ENCODE assay signal across 8 mouse cellular contexts in the genomic region with DNA sequence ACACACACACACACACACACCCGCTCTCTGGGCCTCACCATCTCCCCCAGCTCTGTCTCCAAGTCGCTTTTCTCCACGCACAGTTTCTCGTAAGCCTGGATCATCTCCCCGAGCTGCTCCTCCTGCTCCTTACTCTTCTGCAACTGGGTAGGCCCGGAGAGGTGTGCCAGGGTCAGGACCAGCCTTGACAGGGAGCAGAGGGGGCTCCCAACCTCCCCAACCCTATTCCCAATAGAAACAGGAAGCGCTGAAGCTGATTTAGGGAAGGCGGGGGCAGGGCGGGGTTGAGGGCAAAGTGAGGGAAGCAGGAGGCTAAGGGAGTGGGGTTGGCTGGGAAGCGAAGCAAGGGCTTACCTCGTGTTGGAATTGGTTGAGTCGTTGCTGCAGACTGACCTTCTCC. TPM values are rescaled to one million over a fixed set of nuclear protein-coding genes. Genes with fewer than 3 reads are reported as not detected.
DNase-seq lines count a peak whose midpoint lies in the region; ATAC-seq lines count a peak whose summit lies in the region.

No protein-coding gene starts in this region.

- H3K27ac ChIP-seq in kidney, embryonic 15.5 days: 0 out of 2 replicates have a peak overlapping the region, but pooled peaks have one; percentile 5
- H3K27ac ChIP-seq in embryonic facial prominence, embryonic 14.5 days (replicated peaks; ENCODE audit: low read depth, low read length): no peak overlapping the region
- H3K27ac ChIP-seq in intestine, embryonic 15.5 days: no peak overlapping the region
- H3K27ac ChIP-seq in midbrain, embryonic 15.5 days: no peak overlapping the region

- H3K4me2 ChIP-seq in kidney, embryonic 15.5 days: peak overlapping the region; percentile 97
- H3K4me2 ChIP-seq in embryonic facial prominence, embryonic 14.5 days (ENCODE audit: low read depth, low read length): peak overlapping the region; percentile 83
- peak overlapping the region; percentile 96 for H3K4me2 ChIP-seq in intestine, embryonic 15.5 days (replicated peaks)
- 0 out of 2 replicates have a peak overlapping the region, but pooled peaks have one; percentile 78 for H3K4me2 ChIP-seq in midbrain, embryonic 15.5 days

- peak overlapping the region; percentile 77 for H3K4me3 ChIP-seq in kidney, embryonic 15.5 days (replicated peaks)
- H3K4me3 ChIP-seq in embryonic facial prominence, embryonic 14.5 days (ENCODE audit: low read depth, low read length): no peak overlapping the region
- H3K4me3 ChIP-seq in intestine, embryonic 15.5 days (replicated peaks): peak overlapping the region; percentile 72
- no peak overlapping the region for H3K4me3 ChIP-seq in midbrain, embryonic 15.5 days

- 30% methylated on average over 12 of the region's 12 CpGs for WGBS in kidney, embryonic 15.5 days
- 36% methylated on average over 12 of the region's 12 CpGs for WGBS in embryonic facial prominence, embryonic 14.5 days
- 34% methylated on average over 12 of the region's 12 CpGs for WGBS in intestine, embryonic 15.5 days
- 36% methylated on average over 12 of the region's 12 CpGs for WGBS in midbrain, embryonic 15.5 days

- no peaks in the 10 kb centered on the region for H3K9me3 ChIP-seq in kidney, embryonic 15.5 days (replicated peaks)
- H3K9me3 ChIP-seq in embryonic facial prominence, embryonic 14.5 days (ENCODE audit: control insufficient read depth, low read length): no peaks in the 10 kb centered on the region
- no peaks in the 10 kb centered on the region for H3K9me3 ChIP-seq in intestine, embryonic 15.5 days
- no peaks in the 10 kb centered on the region for H3K9me3 ChIP-seq in midbrain, embryonic 15.5 days

- ATAC-seq in kidney, embryonic 15.5 days (replicated peaks; ENCODE audit: low FRiP score): no peak
- no peak for ATAC-seq in embryonic facial prominence, embryonic 14.5 days (ENCODE audit: low read depth)
- no peak for ATAC-seq in intestine, embryonic 15.5 days
- no peak for ATAC-seq in midbrain, embryonic 15.5 days (replicated peaks)

- DNase-seq in kidney, adult 11 months: no peak
- DNase-seq in embryonic facial prominence, embryonic 14.5 days (ENCODE audit: low spot score): no peak
- DNase-seq in cerebellum, adult 8-10 months: no peak
- DNase-seq in cerebellum, postnatal 36 days: no peak
- DNase-seq in retina, postnatal 1 day: no peak

- no peak overlapping the region for H3K9ac ChIP-seq in kidney, embryonic 15.5 days
- H3K9ac ChIP-seq in embryonic facial prominence, embryonic 14.5 days (ENCODE audit: low read depth, low read length): no peak overlapping the region
- H3K9ac ChIP-seq in intestine, embryonic 15.5 days: no peak overlapping the region
- H3K9ac ChIP-seq in midbrain, embryonic 15.5 days: no peak overlapping the region

- peaks cover 49% of the 10 kb centered on the region for H3K4me1 ChIP-seq in kidney, embryonic 15.5 days
- H3K4me1 ChIP-seq in embryonic facial prominence, embryonic 14.5 days (ENCODE audit: control insufficient read depth, insufficient read depth, low read length): peaks cover 8% of the 10 kb centered on the region
- peaks cover 40% of the 10 kb centered on the region for H3K4me1 ChIP-seq in intestine, embryonic 15.5 days (replicated peaks)
- H3K4me1 ChIP-seq in midbrain, embryonic 15.5 days: peaks cover 29% of the 10 kb centered on the region

- H3K36me3 ChIP-seq in kidney, embryonic 15.5 days: peaks cover 15% of the 10 kb centered on the region; the same call in 1 of the 2 replicates
- H3K36me3 ChIP-seq in embryonic facial prominence, embryonic 14.5 days (ENCODE audit: control insufficient read depth, insufficient read depth, low read length): peaks cover 41% of the 10 kb centered on the region
- H3K36me3 ChIP-seq in intestine, embryonic 15.5 days: no peaks in the 10 kb centered on the region; the same call in 1 of the 2 replicates
- H3K36me3 ChIP-seq in midbrain, embryonic 15.5 days (replicated peaks): peaks cover 4% of the 10 kb centered on the region; the same call in 1 of the 2 replicates

- H3K27me3 ChIP-seq in kidney, embryonic 15.5 days: peaks cover 16% of the 10 kb centered on the region; the same call in 1 of the 2 replicates
- H3K27me3 ChIP-seq in embryonic facial prominence, embryonic 14.5 days (replicated peaks; ENCODE audit: control insufficient read depth, insufficient read depth, low read length): no peaks in the 10 kb centered on the region
- 0 out of 2 replicates have a peak, but pooled peaks cover 8% of the 10 kb centered on the region for H3K27me3 ChIP-seq in intestine, embryonic 15.5 days (replicated peaks)
- H3K27me3 ChIP-seq in midbrain, embryonic 15.5 days (replicated peaks): no peaks in the 10 kb centered on the region

RNA-seq across cellular contexts. Expression of a gene that starts 2.7 kb away (rescaled TPM):
- polyA plus RNA-seq in kidney, embryonic 15.5 days (2015; fragmentation: Nextera tagmentation; extraction: Ambion mirVana): 5.5 and 5.8 TPM in 2 replicates
- 7.6 TPM in 2 replicates for polyA plus RNA-seq in embryonic facial prominence, embryonic 14.5 days (2014; fragmentation: Nextera tagmentation; extraction: Ambion mirVana)
- polyA plus RNA-seq in intestine, embryonic 15.5 days (2015; fragmentation: Nextera tagmentation; extraction: Ambion mirVana): 3.8 and 4.2 TPM in 2 replicates
- 11.7 and 12.1 TPM in 2 replicates for polyA plus RNA-seq in midbrain, embryonic 15.5 days (2015; fragmentation: Nextera tagmentation; extraction: Ambion mirVana)

RNA-seq across cellular contexts. Expression of a gene that starts 33.5 kb away (rescaled TPM):
- polyA plus RNA-seq in kidney, embryonic 15.5 days (2015; fragmentation: Nextera tagmentation; extraction: Ambion mirVana): 0.14 and 0.27 TPM in 2 replicates
- polyA plus RNA-seq in embryonic facial prominence, embryonic 14.5 days (2014; fragmentation: Nextera tagmentation; extraction: Ambion mirVana): 0.13 and 0.26 TPM in 2 replicates
- 0.24 and 0.25 TPM in 2 replicates for polyA plus RNA-seq in intestine, embryonic 15.5 days (2015; fragmentation: Nextera tagmentation; extraction: Ambion mirVana)
- polyA plus RNA-seq in midbrain, embryonic 15.5 days (2015; fragmentation: Nextera tagmentation; extraction: Ambion mirVana): 0.13 and 0.19 TPM in 2 replicates

RNA-seq across cellular contexts. Expression of a gene that starts 39.1 kb away (rescaled TPM):
- 55.1 and 56.3 TPM in 2 replicates for polyA plus RNA-seq in kidney, embryonic 15.5 days (2015; fragmentation: Nextera tagmentation; extraction: Ambion mirVana)
- polyA plus RNA-seq in embryonic facial prominence, embryonic 14.5 days (2014; fragmentation: Nextera tagmentation; extraction: Ambion mirVana): 59.8 and 66.0 TPM in 2 replicates
- polyA plus RNA-seq in intestine, embryonic 15.5 days (2015; fragmentation: Nextera tagmentation; extraction: Ambion mirVana): 49.2 and 49.4 TPM in 2 replicates
- polyA plus RNA-seq in midbrain, embryonic 15.5 days (2015; fragmentation: Nextera tagmentation; extraction: Ambion mirVana): 33.8 and 34.6 TPM in 2 replicates

Comparison
In these comparisons a context has a peak if more than half of its experiments do, and no peak if none do; other contexts are left out.
1. H3K4me3 ChIP-seq: peak in kidney, embryonic 15.5 days (single experiment) and intestine, embryonic 15.5 days (single experiment); none in embryonic facial prominence, embryonic 14.5 days (single experiment) and midbrain, embryonic 15.5 days (single experiment).
2. Peak in every context shown above with its lines, with median percentiles within 50 percentile points of each other: H3K4me2 ChIP-seq.